In the genomic region with DNA sequence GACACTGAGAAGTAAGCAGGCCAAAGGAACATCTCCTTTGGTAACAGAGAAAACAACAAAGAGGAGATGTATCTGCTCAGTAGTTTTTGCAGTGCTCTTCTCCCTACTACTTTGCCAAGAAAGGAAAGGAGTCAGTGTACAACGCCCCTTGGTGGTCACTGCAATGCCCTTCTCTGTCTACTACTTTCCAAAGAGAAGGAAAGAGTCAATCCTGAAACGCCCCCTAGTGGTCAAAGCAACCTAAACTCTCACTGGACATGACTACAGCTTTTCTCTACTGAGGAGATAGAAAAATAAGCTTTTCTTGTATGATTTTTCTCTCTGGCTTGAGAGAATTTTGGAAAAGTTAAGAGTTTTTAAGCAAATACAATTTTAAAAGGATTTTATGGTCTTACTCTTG, we compare ENCODE assay signal across 7 mouse cellular contexts. TPM values are rescaled to one million over a fixed set of nuclear protein-coding genes. Genes with fewer than 3 reads are reported as not detected.
A peak's percentile ranks its signal among the peaks of the same experiment; 100 is the strongest.
DNase-seq lines count a peak whose midpoint lies in the region; ATAC-seq and TF ChIP-seq lines count a peak whose summit lies in the region.

No protein-coding gene starts in this region.

- no peaks in the 10 kb centered on the region for H3K9me3 ChIP-seq in kidney, postnatal 0 days (replicated peaks; ENCODE audit: low read length)
- no peaks in the 10 kb centered on the region for H3K9me3 ChIP-seq in kidney, embryonic 16.5 days (ENCODE audit: low read length)
- no peaks in the 10 kb centered on the region for H3K9me3 ChIP-seq in E14TG2a.4 (ENCODE audit: low read length)

- intact Hi-C loops in left cerebral cortex, postnatal 4 days (cut with DNase I): no loop called here

- TF ChIP-seq CTCF in kidney, postnatal 0 days (IDR thresholded peaks at IDR 0.05; ENCODE audit: low read depth): peak; percentile 71
- TF ChIP-seq CTCF in E14TG2a.4 (conservative IDR thresholded peaks at IDR 0.05; ENCODE audit: low read length): peak; percentile 51

- H3K27ac ChIP-seq in kidney, postnatal 0 days: no peak overlapping the region
- H3K27ac ChIP-seq in kidney, embryonic 16.5 days (ENCODE audit: low read length): no peak overlapping the region

- H3K9ac ChIP-seq in kidney, postnatal 0 days (ENCODE audit: low read depth, low read length): no peak overlapping the region
- H3K9ac ChIP-seq in kidney, embryonic 16.5 days (replicated peaks; ENCODE audit: low read length): no peak overlapping the region

- WGBS in kidney, postnatal 0 days: 38% methylated on average over 2 of the region's 2 CpGs
- 20% methylated on average over 2 of the region's 2 CpGs for WGBS in kidney, embryonic 16.5 days

- no peaks in the 10 kb centered on the region for H3K27me3 ChIP-seq in kidney, postnatal 0 days (ENCODE audit: insufficient read depth, low read length)
- H3K27me3 ChIP-seq in kidney, embryonic 16.5 days (ENCODE audit: insufficient read depth, low read length): no peaks in the 10 kb centered on the region
- no peaks in the 10 kb centered on the region for H3K27me3 ChIP-seq in E14TG2a.4 (ENCODE audit: insufficient read depth, low read length)

- H3K4me1 ChIP-seq in kidney, postnatal 0 days (replicated peaks; ENCODE audit: insufficient read depth, low read length): no peaks in the 10 kb centered on the region
- H3K4me1 ChIP-seq in kidney, embryonic 16.5 days (ENCODE audit: insufficient read depth, low read length): no peaks in the 10 kb centered on the region
- H3K4me1 ChIP-seq in E14TG2a.4 (replicated peaks; ENCODE audit: low read depth, low read length): no peaks in the 10 kb centered on the region

- H3K36me3 ChIP-seq in kidney, postnatal 0 days (ENCODE audit: insufficient read depth, low read length): no peaks in the 10 kb centered on the region
- H3K36me3 ChIP-seq in kidney, embryonic 16.5 days (ENCODE audit: insufficient read depth, low read length): 0 out of 2 replicates have a peak, but pooled peaks cover 4% of the 10 kb centered on the region
- H3K36me3 ChIP-seq in E14TG2a.4 (ENCODE audit: insufficient read depth, low read length): 0 out of 2 replicates have a peak, but pooled peaks cover 2% of the 10 kb centered on the region

- H3K4me3 ChIP-seq in kidney, postnatal 0 days (replicated peaks; ENCODE audit: low read depth, low read length): no peak overlapping the region
- H3K4me3 ChIP-seq in kidney, embryonic 16.5 days (ENCODE audit: low read length): no peak overlapping the region
- H3K4me3 ChIP-seq in E14TG2a.4 (replicated peaks; ENCODE audit: low read length): no peak overlapping the region

- ATAC-seq in kidney, postnatal 0 days (replicated peaks; ENCODE audit: low FRiP score, low read depth): no peak
- ATAC-seq in kidney, embryonic 16.5 days (ENCODE audit: low FRiP score, low TSS enrichment): no peak

- DNase-seq in kidney, postnatal 0 days (ENCODE audit: low spot score): peak; percentile 67
- DNase-seq in Muller cell, postnatal 12 days (ENCODE audit: inconsistent ontology term): peak; percentile 4
- DNase-seq in embryo, embryonic 11.5 days (ENCODE audit: low read depth, low spot score): peak; percentile 5
- peak; percentile 39 for DNase-seq in left cerebral cortex, postnatal 4 days
- DNase-seq in skeletal muscle tissue, adult 2 months (ENCODE audit: low read depth, low spot score): peak; percentile 13

- H3K4me2 ChIP-seq in kidney, postnatal 0 days (ENCODE audit: low read length): no peak overlapping the region
- H3K4me2 ChIP-seq in kidney, embryonic 16.5 days (replicated peaks; ENCODE audit: low read depth, low read length): no peak overlapping the region

RNA-seq across cellular contexts. Expression of gene Rpgr, which starts 15.4 kb away (rescaled TPM):
- polyA plus RNA-seq in kidney, postnatal 0 days (2015; fragmentation: Nextera tagmentation; extraction: Ambion mirVana): 16.8 and 17.2 TPM in 2 replicates
- 20.3 and 20.8 TPM in 2 replicates for polyA plus RNA-seq in kidney, embryonic 16.5 days (2015; fragmentation: Nextera tagmentation; extraction: Ambion mirVana)
- total RNA-seq in left cerebral cortex, postnatal 4 days (2021): 10 to 100 TPM; 29.0 to 31.3 TPM

RNA-seq across cellular contexts. Expression of gene Otc, which starts 50.8 kb away (rescaled TPM):
- polyA plus RNA-seq in kidney, postnatal 0 days (2015; fragmentation: Nextera tagmentation; extraction: Ambion mirVana): not detected in 2 replicates
- polyA plus RNA-seq in kidney, embryonic 16.5 days (2015; fragmentation: Nextera tagmentation; extraction: Ambion mirVana): 0.20 and 0.24 TPM in 2 replicates
- not detected for total RNA-seq in left cerebral cortex, postnatal 4 days (2021)

Comparison
In these comparisons a context has a peak if more than half of its experiments do, and no peak if none do; other contexts are left out.
1. DNase-seq: peak in every context shown above with its lines; median percentile 67 in kidney, postnatal 0 days; 39 in left cerebral cortex, postnatal 4 days; 13 in skeletal muscle tissue, adult 2 months; 5 in embryo, embryonic 11.5 days; 4 in Muller cell, postnatal 12 days.